Mouse (Mus musculus): ENCODE results near the gene Dmrtc2. TPM values are rescaled to one million over a fixed set of nuclear protein-coding genes. Genes with fewer than 3 reads are reported as not detected.

Dmrtc2 gene
- polyA plus RNA-seq, 1 experiment from 2014 or later, result not detected

DNA sequence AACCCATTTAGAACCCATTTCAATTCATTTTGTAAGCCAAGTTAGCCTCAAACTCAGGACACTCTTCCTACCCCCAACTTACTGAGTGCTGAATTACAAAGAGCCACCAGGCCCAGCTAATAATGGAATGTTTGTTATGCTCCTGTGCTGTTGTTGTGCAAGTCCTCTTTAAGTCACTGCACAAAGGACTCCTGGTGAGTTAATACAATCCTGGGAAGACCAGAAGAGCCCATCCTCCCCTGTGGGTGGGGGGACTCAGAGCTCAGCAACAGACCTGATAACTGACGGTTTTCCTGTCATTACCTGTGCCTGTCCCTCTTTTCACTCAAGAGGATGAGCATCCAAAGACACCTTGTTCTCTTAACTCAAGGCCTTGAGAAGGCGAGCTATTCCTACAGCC lies 9.8 kb downstream of the Dmrtc2 start:
- no peaks in the 10 kb centered on the region for H3K27me3 ChIP-seq (replicated peaks)
- 52% methylated on average over 2 of the region's 2 CpGs for WGBS
- H3K4me2 ChIP-seq (replicated peaks), result no peak overlapping the region
- no peak for ATAC-seq
- no peak overlapping the region for H3K9ac ChIP-seq
- no peaks in the 10 kb centered on the region for H3K9me3 ChIP-seq
- H3K27ac ChIP-seq, result no peak overlapping the region
- no peaks in the 10 kb centered on the region for H3K36me3 ChIP-seq
- H3K4me1 ChIP-seq (replicated peaks), result no peaks in the 10 kb centered on the region
- no peak overlapping the region for H3K4me3 ChIP-seq (replicated peaks)

DNA sequence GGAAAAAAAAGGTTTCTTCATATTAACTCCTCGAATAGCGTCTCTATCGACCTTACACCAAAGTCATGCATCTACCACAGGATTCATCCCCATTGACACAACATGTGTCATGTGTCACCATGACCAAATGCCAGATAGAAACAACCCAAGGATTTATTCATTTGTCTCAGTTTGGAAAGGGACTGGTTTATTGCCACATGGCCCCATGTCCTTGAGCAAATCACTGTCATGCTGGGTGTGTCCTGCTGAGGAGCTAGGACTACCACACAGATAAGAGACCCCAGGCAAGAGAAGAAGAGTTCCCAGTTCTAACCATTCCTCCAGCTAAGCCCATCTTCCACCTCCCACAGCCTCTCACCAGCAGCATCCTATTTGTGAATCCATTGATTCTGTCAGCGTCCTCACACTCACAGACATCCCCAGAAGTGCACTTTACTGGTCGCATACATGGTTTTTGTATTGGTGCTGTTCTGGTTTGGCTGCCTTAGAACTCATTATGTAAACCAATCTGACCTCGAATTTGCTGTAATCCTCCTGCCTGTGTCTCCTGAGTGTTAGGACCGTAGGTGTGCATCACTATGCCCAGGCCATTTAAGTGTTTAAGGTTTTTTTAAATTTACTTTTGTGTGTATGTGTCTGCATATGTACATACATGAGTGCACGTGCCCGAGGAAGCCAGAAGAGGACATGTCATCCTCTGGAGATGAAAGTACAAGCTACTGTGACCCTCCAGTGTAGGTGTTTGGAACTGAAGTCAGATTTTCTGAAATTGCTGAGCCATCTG lies 12.8 kb downstream of the Dmrtc2 start:
- Histone ChIP-seq H3K36me3 (peaks cover 9% of the 10 kb centered on the region; the same call in 1 of the 2 replicates), H3K9ac (no peak overlapping the region), H3K4me3 (replicated peaks) (no peak overlapping the region), H3K27ac (no peak overlapping the region), H3K4me1 (replicated peaks) (peaks cover 19% of the 10 kb centered on the region), H3K4me2 (replicated peaks) (no peak overlapping the region), H3K9me3 (no peaks in the 10 kb centered on the region), H3K27me3 (replicated peaks) (no peaks in the 10 kb centered on the region)
- 87% methylated on average over 9 of the region's 9 CpGs for WGBS
- ATAC-seq, result no peak

DNA sequence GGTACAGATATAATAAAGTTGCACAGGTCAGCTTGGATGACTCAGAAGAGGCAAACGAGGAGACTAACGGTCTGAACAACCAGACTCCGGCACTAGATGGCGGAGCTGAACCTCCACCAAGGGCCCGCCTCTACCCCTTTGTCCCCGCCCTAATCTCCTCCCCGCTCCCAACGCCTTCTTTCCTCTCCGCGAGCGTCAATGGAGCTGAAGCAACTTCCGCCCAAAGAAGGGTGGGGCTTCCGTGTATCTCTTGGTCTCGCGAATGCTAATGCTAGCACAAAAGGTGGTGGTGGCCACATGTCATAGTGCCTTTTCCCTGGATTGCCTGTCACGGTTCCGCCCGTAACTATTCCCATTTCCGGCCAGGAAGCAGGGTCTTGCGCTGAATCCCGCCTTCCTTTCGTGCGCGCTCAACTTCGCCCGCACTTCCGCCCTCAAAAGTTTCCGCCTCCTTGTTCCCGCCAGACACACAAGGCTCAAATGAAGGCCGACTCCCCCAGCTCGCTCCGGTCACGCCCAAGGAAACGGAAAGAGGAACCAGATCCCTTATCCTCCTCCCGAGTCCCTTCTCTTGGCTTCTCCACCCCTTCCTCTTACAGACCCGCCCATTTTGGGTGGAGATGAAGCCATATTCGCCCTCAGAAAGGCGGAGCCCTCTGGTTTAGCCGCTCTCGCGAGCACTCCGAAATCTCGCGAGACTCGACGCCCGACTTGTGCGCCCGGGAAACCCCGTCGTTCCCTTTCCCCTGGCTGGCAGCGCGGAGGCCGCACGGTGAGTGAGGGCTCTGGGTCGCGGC lies 14.2 kb downstream of the Dmrtc2 start, which contains the start of gene Rps19:
Rps19 (plus strand) TSS at position 476 of the 797 bp plus-strand sequence.
- no peaks in the 10 kb centered on the region for H3K27me3 ChIP-seq (replicated peaks)
- no peaks in the 10 kb centered on the region for H3K9me3 ChIP-seq
- peak within 1 kb of the TSS; percentile 100 for H3K9ac ChIP-seq
- peak within 1 kb of the TSS; percentile 91 for H3K27ac ChIP-seq
- ATAC-seq, result peak; percentile 96
- peaks cover 19% of the 10 kb centered on the region for H3K4me1 ChIP-seq (replicated peaks)
- peaks cover 18% of the 10 kb centered on the region for H3K36me3 ChIP-seq
- H3K4me3 ChIP-seq (replicated peaks), result peak within 1 kb of the TSS; percentile 99
- peak within 1 kb of the TSS; percentile 80 for H3K4me2 ChIP-seq (replicated peaks)
- WGBS, result under 1% methylated on average over 57 of the region's 57 CpGs

DNA sequence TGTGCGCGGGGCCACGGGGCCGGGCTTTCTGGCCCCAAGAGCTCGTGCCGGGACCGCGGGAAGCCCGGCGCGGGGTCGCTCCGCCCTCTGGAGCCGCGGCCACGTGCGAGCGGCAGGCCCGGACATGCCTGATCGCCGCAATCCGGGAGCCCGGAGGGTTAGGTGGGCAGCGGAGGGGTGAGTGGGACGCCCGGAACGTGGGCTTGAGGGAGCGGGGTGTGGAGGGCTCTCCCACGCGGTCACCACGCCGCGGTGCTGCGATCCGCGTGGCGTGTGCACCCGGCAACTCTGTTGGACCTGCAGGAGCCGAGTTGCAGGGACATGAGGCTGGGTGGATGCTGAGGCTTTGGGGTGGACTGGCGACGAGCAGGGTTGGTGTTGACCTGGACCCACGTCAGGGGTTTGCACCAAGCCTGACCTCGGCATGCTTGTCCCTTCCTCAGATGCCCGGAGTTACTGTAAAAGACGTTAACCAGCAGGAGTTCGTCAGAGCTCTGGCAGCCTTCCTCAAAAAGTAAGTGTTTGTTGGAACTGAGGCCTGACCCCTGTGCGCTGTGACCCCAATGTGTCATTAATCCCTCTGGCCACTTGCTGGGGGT lies 14.9 kb downstream of the Dmrtc2 start:
- peak overlapping the region; percentile 91 for H3K27ac ChIP-seq
- H3K4me3 ChIP-seq (replicated peaks), result peak overlapping the region; percentile 99
- under 1% methylated on average over 47 of the region's 47 CpGs for WGBS
- peaks cover 19% of the 10 kb centered on the region for H3K4me1 ChIP-seq (replicated peaks)
- H3K9me3 ChIP-seq, result no peaks in the 10 kb centered on the region
- peak overlapping the region; percentile 100 for H3K9ac ChIP-seq
- peaks cover 24% of the 10 kb centered on the region for H3K36me3 ChIP-seq
- no peaks in the 10 kb centered on the region for H3K27me3 ChIP-seq (replicated peaks)
- peak; percentile 1; the same call in 1 of the 2 replicates for ATAC-seq
- H3K4me2 ChIP-seq (replicated peaks), result peak overlapping the region; percentile 80

DNA sequence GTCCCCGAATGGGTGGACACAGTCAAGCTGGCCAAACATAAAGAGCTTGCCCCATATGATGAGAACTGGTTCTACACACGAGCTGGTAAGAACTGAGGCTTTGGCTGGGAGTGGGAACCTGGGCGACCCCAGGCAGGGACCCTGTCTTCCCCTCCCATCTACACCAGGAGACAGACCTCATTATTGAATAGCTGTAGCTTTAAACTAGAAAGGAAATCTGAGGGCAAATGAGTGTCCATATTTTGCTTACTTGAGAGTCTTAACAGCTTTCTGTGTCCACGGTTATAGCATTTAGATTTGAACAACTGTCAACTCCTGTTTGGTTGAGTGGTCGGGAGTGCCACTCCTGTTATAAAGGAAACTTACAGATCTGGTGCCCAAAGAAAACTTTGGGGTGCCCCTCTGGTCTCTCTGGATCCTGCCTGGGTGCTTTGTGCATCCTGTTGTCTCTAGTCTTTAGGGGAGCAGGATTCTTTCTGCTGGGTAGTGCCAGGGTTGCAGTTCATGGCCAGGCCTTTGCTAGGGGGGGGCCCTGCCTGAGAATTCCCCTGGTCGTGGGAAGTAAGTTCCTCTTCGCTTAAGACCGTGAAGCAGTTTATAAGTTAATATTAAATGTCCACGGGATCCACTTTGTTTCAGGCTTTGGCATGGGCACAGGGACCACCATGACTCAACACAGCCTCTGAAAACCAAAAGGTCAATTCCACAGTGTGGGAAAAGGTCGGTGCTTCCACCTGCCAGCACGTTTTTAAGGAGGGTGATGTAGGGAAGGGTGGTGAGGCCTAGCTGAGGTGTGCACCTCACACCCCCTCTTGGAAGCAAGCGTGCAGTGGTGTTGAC lies 15.8 kb downstream of the Dmrtc2 start:
- ATAC-seq, result no peak
- 27% methylated on average over 12 of the region's 12 CpGs for whole genome bisulfite sequencing
- peak overlapping the region; percentile 99 for H3K4me3 ChIP-seq (replicated peaks)
- H3K27me3 ChIP-seq (replicated peaks), result no peaks in the 10 kb centered on the region
- H3K36me3 ChIP-seq, result peaks cover 28% of the 10 kb centered on the region
- H3K9me3 ChIP-seq, result no peaks in the 10 kb centered on the region
- peak overlapping the region; percentile 100 for H3K9ac ChIP-seq
- H3K27ac ChIP-seq, result peak overlapping the region; percentile 44
- H3K4me1 ChIP-seq (replicated peaks), result peaks cover 19% of the 10 kb centered on the region
- peak overlapping the region; percentile 80 for H3K4me2 ChIP-seq (replicated peaks)

DNA sequence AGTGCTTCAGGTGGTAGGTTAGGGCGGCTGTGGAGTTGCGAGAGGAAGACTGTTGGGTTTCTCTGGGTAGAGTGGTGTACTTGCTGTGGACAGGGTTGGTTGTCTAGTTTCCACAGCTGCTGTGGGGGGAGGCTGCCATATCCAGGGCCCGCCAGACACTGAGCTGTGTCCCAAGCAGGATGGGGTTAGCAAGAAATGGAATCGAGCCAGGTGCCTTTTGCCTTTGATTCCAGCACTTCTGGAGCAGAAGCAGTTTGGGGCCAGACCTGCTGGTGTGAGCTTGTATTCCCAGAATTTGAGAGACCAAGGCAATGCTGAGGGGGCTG lies 16.4 kb downstream of the Dmrtc2 start:
- ATAC-seq, result no peak
- no peak overlapping the region for H3K27ac ChIP-seq

DNA sequence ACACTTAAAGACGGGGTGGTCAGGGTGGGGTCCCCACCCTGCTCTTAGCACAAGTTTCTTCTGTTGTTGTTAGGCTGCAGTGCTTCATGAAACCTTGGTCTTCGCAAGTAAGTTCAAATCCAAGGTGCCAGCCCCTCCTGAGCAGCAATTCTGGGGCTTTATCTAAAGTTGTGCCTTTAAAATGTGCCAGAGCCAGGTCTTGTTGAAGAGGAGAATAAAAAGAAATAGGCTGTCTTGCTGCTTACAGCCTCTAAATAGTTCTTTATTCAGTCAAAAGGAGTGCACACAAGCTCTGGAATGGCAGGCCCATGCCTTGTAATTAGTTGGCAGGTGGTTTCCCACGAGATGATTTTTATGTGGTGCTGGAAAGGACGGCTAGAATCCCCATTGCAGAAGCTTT lies 17.2 kb downstream of the Dmrtc2 start:
- Histone ChIP-seq H3K4me1 (replicated peaks) (peaks cover 19% of the 10 kb centered on the region), H3K27me3 (replicated peaks) (no peaks in the 10 kb centered on the region), H3K4me2 (replicated peaks) (peak overlapping the region; percentile 80), H3K9ac (peak overlapping the region; percentile 100), H3K27ac (0 out of 2 replicates have a peak overlapping the region, but pooled peaks have one; percentile 7), H3K36me3 (peaks cover 28% of the 10 kb centered on the region), H3K9me3 (no peaks in the 10 kb centered on the region), H3K4me3 (replicated peaks) (peak overlapping the region; percentile 99)
- WGBS, result 63% methylated on average over 4 of the region's 4 CpGs
- no peak for ATAC-seq

More for the DNA sequence above, 16.4 kb downstream of the Dmrtc2 start:
- Histone ChIP-seq H3K36me3 (peaks cover 28% of the 10 kb centered on the region), H3K4me3 (replicated peaks) (peak overlapping the region; percentile 99), H3K9me3 (no peaks in the 10 kb centered on the region), H3K27me3 (replicated peaks) (no peaks in the 10 kb centered on the region), H3K4me1 (replicated peaks) (peaks cover 19% of the 10 kb centered on the region), H3K4me2 (replicated peaks) (peak overlapping the region; percentile 80), H3K9ac (peak overlapping the region; percentile 100)
- WGBS, result 45% methylated on average over 4 of the region's 4 CpGs

DNA sequence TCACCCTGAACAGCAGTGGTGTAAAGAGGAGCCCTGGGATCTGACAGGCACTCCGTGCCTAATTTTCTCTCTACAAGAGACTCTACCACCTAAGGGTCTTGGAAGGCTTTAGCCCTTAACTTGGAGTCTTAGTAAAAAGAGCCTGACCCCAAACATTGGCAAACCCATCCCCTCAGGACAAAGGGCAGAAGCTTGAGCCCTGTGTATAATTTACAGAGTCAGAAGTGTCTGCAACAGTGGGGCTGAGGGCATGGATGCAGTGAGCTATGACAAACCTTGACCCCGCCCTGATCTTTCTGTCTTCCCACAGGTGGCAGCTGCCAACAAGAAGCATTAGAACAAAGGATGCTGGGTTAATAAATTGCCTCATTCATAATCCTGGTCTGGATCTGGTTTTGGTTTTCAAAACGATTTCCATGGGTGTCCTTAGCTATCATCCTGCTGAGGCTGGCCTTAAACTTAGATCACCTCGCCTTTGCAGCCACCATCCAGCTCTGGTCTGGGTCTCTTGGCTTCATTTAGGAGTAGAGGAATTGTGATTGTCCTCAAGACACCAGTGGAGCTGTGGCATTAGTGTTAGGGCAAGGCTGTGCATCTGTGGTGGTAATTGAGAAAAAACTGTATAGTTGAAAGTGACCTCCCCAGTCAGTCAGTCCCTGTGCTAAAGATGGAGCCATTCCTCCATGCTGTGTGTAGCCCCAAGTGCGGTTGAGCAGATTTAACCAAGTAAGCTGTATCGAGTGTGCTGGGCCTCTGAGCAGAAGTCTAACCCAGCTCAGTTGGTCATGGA lies 19.8 kb downstream of the Dmrtc2 start:
- no peaks in the 10 kb centered on the region for H3K9me3 ChIP-seq
- ATAC-seq, result no peak
- 79% methylated on average over 6 of the region's 6 CpGs for WGBS
- H3K36me3 ChIP-seq, result peaks cover 28% of the 10 kb centered on the region
- peaks cover 19% of the 10 kb centered on the region for H3K4me1 ChIP-seq (replicated peaks)
- H3K27me3 ChIP-seq (replicated peaks), result no peaks in the 10 kb centered on the region
- no peak overlapping the region for H3K4me3 ChIP-seq (replicated peaks)
- H3K27ac ChIP-seq, result peak overlapping the region; percentile 58
- no peak overlapping the region for H3K9ac ChIP-seq
- H3K4me2 ChIP-seq (replicated peaks), result no peak overlapping the region

DNA sequence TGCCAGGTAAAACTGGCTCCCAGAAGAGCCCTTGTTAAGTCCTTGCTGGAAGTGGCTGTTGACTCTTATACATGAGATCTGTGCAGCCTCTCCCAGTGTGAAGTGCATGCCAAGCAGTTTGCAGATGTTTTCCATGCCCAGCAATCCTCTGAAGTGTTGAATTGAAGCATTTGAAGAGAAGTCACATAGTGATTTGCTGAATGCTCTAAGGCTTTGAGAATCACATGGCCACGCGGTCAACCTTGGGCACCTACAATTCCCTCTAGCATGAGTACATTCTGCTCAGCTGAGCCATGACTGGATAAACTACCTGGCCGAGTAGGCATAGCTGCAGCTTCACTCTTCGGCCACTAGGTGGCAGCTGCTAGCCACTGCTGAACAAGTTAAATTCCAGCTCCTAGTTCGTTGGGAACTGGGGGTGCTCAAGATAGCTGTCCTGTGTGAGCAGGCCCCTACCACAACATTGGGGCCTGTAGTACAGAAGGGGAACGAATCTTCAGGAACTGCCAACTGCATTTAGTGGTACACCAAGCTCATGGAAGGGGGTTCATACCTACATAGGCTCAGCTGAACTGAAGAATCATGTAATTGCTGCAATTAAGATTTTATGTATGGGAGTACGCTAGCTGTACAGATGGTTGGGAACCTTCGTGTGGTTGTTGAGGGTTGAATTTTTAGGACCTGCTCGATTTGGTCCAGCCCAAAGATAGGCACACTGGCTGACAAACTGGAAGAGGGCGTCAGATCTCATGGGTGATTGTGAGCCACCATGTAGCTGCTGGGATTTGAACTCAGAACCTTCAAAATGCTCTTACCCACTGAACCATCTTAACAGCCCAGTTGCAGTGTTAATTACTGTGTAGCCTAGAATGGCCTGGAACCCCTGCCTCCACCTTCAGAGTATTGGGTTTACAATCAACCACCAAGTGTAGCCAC lies 20.7 kb downstream of the Dmrtc2 start:
- 25% methylated on average over 10 of the region's 10 CpGs for WGBS
- peak; percentile 68 for ATAC-seq
- peak overlapping the region; percentile 58 for H3K27ac ChIP-seq
- H3K4me2 ChIP-seq (replicated peaks), result no peak overlapping the region
- no peak overlapping the region for H3K9ac ChIP-seq
- H3K27me3 ChIP-seq (replicated peaks), result no peaks in the 10 kb centered on the region
- peaks cover 19% of the 10 kb centered on the region for H3K4me1 ChIP-seq (replicated peaks)
- no peak overlapping the region for H3K4me3 ChIP-seq (replicated peaks)
- H3K9me3 ChIP-seq, result no peaks in the 10 kb centered on the region
- peaks cover 28% of the 10 kb centered on the region for H3K36me3 ChIP-seq

DNA sequence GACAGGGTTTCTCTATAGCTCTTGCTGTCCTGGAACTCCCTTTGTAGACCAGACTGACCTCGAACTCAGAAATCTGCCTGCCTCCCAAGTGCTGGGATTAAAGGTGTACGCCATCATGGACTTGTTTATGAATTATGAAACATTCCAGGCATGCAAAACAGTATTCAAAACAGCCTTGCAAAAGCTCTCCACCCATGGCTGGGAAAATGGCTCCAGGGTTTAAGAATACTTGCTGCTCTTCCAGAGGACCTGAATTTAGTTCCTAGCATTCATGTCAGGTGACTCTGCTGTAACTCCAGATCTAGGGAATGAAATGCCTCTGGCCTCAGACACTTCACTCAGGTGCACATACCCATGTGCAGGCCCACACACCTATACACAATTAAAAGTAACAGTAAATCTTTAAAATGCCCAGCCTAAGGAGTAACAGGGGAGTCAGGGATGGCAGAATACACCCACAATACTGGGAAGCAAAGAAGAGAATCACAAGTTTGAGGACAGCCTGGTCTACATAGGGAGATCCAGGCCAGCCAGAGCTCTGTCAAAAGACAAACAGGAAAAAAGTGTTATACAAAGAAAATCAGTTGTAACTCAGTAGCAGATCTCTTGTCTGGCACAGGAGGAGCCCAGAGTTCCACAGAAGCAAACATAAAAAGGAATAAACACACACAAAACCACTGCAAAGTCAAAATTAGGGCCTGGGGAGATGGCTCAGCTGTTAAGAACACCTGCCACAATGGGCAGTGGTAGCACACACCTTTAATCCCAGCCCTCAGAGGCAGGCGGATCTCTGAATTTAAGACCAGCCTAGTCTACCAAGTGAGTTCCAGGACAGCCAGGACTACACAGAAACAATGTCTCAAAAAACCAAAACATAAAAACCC lies 21.6 kb downstream of the Dmrtc2 start:
- peaks cover 28% of the 10 kb centered on the region for H3K36me3 ChIP-seq
- no peaks in the 10 kb centered on the region for H3K9me3 ChIP-seq
- H3K27ac ChIP-seq, result no peak overlapping the region
- no peak overlapping the region for H3K4me2 ChIP-seq (replicated peaks)
- H3K27me3 ChIP-seq (replicated peaks), result no peaks in the 10 kb centered on the region
- no peak overlapping the region for H3K9ac ChIP-seq
- 66% methylated on average over 3 of the region's 3 CpGs for WGBS
- H3K4me3 ChIP-seq (replicated peaks), result no peak overlapping the region
- ATAC-seq, result no peak
- peaks cover 10% of the 10 kb centered on the region; the same call in 1 of the 2 replicates for H3K4me1 ChIP-seq (replicated peaks)

Measured in intestine, embryonic 15.5 days (tissue).